Mouse (Mus musculus): Measurements from ENCODE around the gene Pnisr. TPM values are rescaled to one million over a fixed set of nuclear protein-coding genes. Genes with fewer than 3 reads are reported as not detected.

The Pnisr gene
- polyA plus RNA-seq (2014; fragmentation: Nextera tagmentation; extraction: Ambion mirVana): 194 and 225 TPM in 2 replicates

DNA sequence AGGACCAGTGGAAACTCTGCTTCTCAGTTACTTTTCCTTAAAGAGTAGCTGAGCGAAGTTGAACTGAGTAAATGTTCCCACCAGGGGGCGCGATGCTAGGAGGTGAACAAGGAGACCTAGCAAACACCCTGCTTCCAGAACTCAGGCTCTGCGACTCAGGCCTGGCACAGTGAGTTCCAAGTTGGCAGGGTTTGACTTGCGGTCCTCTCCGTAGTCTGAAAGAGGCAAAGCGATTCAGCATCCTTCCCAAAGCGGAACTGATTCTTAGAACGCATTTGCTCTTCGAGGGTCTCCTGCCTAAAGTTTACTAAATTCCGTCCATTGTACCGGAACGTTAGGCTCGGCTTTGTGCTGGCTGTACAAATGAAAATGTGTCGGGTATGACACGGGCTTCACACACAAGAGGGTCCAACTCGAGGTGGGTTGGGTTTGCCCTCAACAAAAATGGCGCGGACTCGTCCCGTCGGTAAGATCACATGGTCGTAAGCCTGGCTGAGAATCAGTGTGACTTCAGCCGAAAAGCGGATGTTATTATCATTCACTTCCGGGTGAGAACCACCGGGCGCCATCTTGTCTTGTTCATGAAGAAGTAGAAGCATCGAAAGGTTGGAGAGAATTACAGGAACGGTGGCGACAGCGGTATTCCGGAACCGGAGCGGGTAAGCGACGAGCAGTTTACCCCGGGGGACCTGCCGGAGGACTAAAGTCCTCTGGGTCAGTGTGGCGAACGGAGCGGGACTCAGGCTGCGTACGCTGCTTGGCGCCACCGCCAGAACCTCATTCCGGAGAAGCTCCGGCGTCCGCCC lies at the start of gene Pnisr:
Gene Pnisr (plus strand): TSS at position 103 of the 806 bp plus-strand sequence.
- H3K4me1 ChIP-seq (ENCODE audit: control insufficient read depth, insufficient read depth, low read length): peaks cover 17% of the 10 kb centered on the region
- peak within 1 kb of the TSS; percentile 52 for H3K4me2 ChIP-seq (ENCODE audit: low read depth, low read length)
- peak within 1 kb of the TSS; percentile 98 for H3K27ac ChIP-seq (ENCODE audit: low read depth, low read length)
- H3K9me3 ChIP-seq (ENCODE audit: control insufficient read depth, low read length): no peaks in the 10 kb centered on the region
- under 1% methylated on average over 50 of the region's 50 CpGs for WGBS
- H3K4me3 ChIP-seq (ENCODE audit: low read depth, low read length): peak within 1 kb of the TSS; percentile 88
- peak within 1 kb of the TSS; percentile 94 for H3K9ac ChIP-seq (replicated peaks; ENCODE audit: low read depth, low read length)
- no peaks in the 10 kb centered on the region for H3K36me3 ChIP-seq (ENCODE audit: control insufficient read depth, insufficient read depth, low read length)
- no peaks in the 10 kb centered on the region for H3K27me3 ChIP-seq (ENCODE audit: control insufficient read depth, insufficient read depth, low read length)
- peak; percentile 98 for ATAC-seq (ENCODE audit: low read depth)

DNA sequence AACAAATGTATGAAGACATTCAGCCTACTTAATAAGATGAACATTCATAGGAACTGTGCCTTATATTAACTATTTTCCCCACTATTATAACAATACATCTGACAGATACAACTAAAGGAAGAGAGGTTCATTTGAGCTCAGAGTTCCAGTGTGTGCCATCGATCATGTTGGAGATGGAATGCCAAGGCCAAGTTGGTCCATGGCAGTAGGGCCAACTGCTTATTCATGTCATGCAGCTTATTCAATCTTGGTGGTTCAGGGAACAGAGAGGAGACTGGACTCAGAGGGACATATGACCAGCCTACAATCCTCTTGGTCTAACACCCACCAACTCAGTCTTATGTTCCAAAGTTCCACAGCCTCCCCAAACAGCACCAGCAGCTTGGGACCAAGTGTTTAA lies 46.4 kb upstream of the Pnisr start:
- no peaks in the 10 kb centered on the region for H3K9me3 ChIP-seq (ENCODE audit: control insufficient read depth, low read length)
- H3K4me1 ChIP-seq (ENCODE audit: control insufficient read depth, insufficient read depth, low read length): no peaks in the 10 kb centered on the region
- H3K4me3 ChIP-seq (ENCODE audit: low read depth, low read length): no peak overlapping the region
- WGBS: 95% methylated on average over 1 of the region's 1 CpGs
- no peak for ATAC-seq (ENCODE audit: low read depth)
- H3K9ac ChIP-seq (replicated peaks; ENCODE audit: low read depth, low read length): no peak overlapping the region
- no peak overlapping the region for H3K27ac ChIP-seq (ENCODE audit: low read depth, low read length)
- no peaks in the 10 kb centered on the region for H3K27me3 ChIP-seq (ENCODE audit: control insufficient read depth, insufficient read depth, low read length)
- H3K4me2 ChIP-seq (ENCODE audit: low read depth, low read length): no peak overlapping the region
- H3K36me3 ChIP-seq (ENCODE audit: control insufficient read depth, insufficient read depth, low read length): peaks cover 14% of the 10 kb centered on the region; the same call in 1 of the 2 replicates

DNA sequence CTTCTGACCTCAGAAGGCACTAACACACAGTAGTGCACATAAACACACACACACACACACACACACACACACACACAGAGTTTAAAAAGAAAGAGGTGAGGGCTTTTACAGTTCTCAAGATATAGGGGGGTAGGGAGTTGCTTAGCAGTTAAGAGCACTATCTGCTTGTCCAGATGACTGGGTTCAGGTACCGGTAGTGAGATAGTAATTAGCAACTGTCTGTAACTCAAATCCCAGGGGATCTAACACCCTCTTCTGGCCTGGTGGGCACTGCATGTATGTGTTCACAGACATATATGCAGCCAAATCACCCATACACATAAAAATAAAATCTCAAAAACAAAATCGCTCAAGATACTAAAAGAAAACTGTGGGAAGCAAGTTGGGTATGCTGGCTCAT lies 45.8 kb upstream of the Pnisr start:
- no peaks in the 10 kb centered on the region for H3K4me1 ChIP-seq (ENCODE audit: control insufficient read depth, insufficient read depth, low read length)
- H3K27me3 ChIP-seq (ENCODE audit: control insufficient read depth, insufficient read depth, low read length): no peaks in the 10 kb centered on the region
- no peaks in the 10 kb centered on the region for H3K9me3 ChIP-seq (ENCODE audit: control insufficient read depth, low read length)
- no peak overlapping the region for H3K27ac ChIP-seq (ENCODE audit: low read depth, low read length)
- no peak overlapping the region for H3K9ac ChIP-seq (replicated peaks; ENCODE audit: low read depth, low read length)
- H3K36me3 ChIP-seq (ENCODE audit: control insufficient read depth, insufficient read depth, low read length): peaks cover 14% of the 10 kb centered on the region; the same call in 1 of the 2 replicates
- no peak overlapping the region for H3K4me3 ChIP-seq (ENCODE audit: low read depth, low read length)
- WGBS: 96% methylated on average over 2 of the region's 2 CpGs
- no peak for ATAC-seq (ENCODE audit: low read depth)
- H3K4me2 ChIP-seq (ENCODE audit: low read depth, low read length): no peak overlapping the region

DNA sequence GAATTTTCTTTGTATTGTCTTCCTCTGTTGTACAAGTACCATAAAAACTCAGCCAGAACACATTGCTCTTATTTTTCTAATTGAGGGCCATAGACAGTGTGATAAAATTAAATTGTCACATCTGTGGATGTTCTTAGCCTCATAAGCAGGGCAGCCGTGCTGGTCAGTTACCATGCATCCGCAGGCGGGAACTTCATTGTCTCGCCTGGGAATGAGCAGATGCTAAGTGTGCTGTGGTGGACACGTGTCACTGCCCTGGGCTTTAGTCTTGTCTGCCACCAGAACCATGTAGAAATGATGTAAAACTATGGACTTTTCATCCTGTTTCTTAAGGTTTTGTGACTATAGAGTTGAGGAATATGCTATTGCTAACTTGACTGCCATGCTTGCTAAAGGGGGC lies 40.2 kb upstream of the Pnisr start:
- ATAC-seq (ENCODE audit: low read depth): peak; percentile 51; the same call in 1 of the 2 replicates
- no peak overlapping the region for H3K4me2 ChIP-seq (ENCODE audit: low read depth, low read length)
- WGBS: 44% methylated on average over 5 of the region's 5 CpGs
- H3K9ac ChIP-seq (replicated peaks; ENCODE audit: low read depth, low read length): no peak overlapping the region
- no peaks in the 10 kb centered on the region for H3K27me3 ChIP-seq (ENCODE audit: control insufficient read depth, insufficient read depth, low read length)
- no peaks in the 10 kb centered on the region for H3K9me3 ChIP-seq (ENCODE audit: control insufficient read depth, low read length)
- peaks cover 8% of the 10 kb centered on the region for H3K36me3 ChIP-seq (ENCODE audit: control insufficient read depth, insufficient read depth, low read length)
- no peaks in the 10 kb centered on the region for H3K4me1 ChIP-seq (ENCODE audit: control insufficient read depth, insufficient read depth, low read length)
- H3K27ac ChIP-seq (ENCODE audit: low read depth, low read length): no peak overlapping the region
- H3K4me3 ChIP-seq (ENCODE audit: low read depth, low read length): no peak overlapping the region

DNA sequence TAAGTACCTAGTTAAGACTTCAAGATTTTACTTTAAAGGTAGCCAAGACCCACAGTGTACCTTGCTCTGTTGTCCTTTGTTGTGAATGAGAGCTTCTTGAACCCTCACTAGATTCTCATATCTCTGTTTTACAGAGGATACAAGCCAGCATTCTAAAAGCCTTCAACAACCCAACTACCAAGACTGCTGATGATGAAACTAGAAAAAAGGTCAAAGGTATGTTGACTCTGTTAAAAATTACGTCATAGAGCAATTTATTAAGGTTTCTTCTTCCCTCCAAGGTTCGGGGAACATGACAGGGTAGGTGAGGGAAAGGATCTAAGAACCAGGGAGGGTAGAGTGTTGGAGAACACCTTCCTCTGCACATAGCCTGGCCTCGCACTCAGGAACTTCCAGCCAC lies 36.8 kb upstream of the Pnisr start:
- no peak overlapping the region for H3K27ac ChIP-seq (ENCODE audit: low read depth, low read length)
- no peaks in the 10 kb centered on the region for H3K27me3 ChIP-seq (ENCODE audit: control insufficient read depth, insufficient read depth, low read length)
- 90% methylated on average over 3 of the region's 3 CpGs for WGBS
- peaks cover 8% of the 10 kb centered on the region for H3K36me3 ChIP-seq (ENCODE audit: control insufficient read depth, insufficient read depth, low read length)
- no peak for ATAC-seq (ENCODE audit: low read depth)
- no peak overlapping the region for H3K9ac ChIP-seq (replicated peaks; ENCODE audit: low read depth, low read length)
- H3K9me3 ChIP-seq (ENCODE audit: control insufficient read depth, low read length): no peaks in the 10 kb centered on the region
- no peak overlapping the region for H3K4me3 ChIP-seq (ENCODE audit: low read depth, low read length)
- H3K4me1 ChIP-seq (ENCODE audit: control insufficient read depth, insufficient read depth, low read length): no peaks in the 10 kb centered on the region
- H3K4me2 ChIP-seq (ENCODE audit: low read depth, low read length): no peak overlapping the region

DNA sequence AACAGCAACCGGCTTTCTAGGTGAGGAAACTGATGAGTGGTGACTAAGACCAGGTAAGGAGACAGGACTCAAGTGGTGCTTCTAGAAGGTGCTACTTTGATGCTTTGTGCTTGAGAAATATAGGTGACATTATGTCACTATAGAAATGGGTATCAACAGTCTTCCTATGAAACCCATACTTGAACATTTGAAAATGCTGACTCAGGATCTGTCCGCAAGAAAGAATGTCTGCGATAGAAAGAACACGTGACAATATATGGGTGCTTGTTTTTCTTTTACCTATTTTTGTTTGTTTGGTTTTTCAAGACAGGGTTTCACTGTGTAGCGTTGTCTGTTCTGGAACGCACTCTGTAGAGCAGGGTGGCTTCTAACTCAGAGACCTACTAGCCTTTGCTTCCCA lies 34.7 kb upstream of the Pnisr start:
- WGBS: 92% methylated on average over 6 of the region's 6 CpGs
- peaks cover 8% of the 10 kb centered on the region for H3K36me3 ChIP-seq (ENCODE audit: control insufficient read depth, insufficient read depth, low read length)
- H3K4me3 ChIP-seq (ENCODE audit: low read depth, low read length): no peak overlapping the region
- H3K4me2 ChIP-seq (ENCODE audit: low read depth, low read length): no peak overlapping the region
- no peak for ATAC-seq (ENCODE audit: low read depth)
- no peaks in the 10 kb centered on the region for H3K9me3 ChIP-seq (ENCODE audit: control insufficient read depth, low read length)
- no peak overlapping the region for H3K9ac ChIP-seq (replicated peaks; ENCODE audit: low read depth, low read length)
- no peak overlapping the region for H3K27ac ChIP-seq (ENCODE audit: low read depth, low read length)
- H3K27me3 ChIP-seq (ENCODE audit: control insufficient read depth, insufficient read depth, low read length): no peaks in the 10 kb centered on the region
- no peaks in the 10 kb centered on the region for H3K4me1 ChIP-seq (ENCODE audit: control insufficient read depth, insufficient read depth, low read length)

DNA sequence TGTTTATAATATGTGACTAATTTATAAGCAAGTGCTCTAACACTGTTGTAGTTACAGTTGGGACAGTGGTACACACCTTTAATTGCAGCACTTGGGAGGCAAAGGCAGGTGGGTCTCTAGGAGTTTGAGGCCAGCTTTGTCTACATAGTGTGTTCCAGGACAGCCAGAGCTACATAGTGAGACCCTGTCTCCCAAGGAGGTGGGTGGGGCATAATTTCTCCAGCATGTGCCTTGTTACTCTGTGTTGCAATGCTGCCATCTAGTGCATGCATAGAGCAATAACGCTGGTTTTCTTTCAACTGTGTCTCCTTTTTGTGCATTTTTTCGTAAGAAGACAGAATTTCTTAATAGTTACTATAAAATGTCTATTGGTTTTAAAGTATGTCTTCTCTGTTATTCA lies 33.4 kb upstream of the Pnisr start:
- 41% methylated on average over 2 of the region's 2 CpGs for WGBS
- H3K4me3 ChIP-seq (ENCODE audit: low read depth, low read length): no peak overlapping the region
- no peaks in the 10 kb centered on the region for H3K9me3 ChIP-seq (ENCODE audit: control insufficient read depth, low read length)
- peak; percentile 94 for ATAC-seq (ENCODE audit: low read depth)
- no peak overlapping the region for H3K4me2 ChIP-seq (ENCODE audit: low read depth, low read length)
- H3K4me1 ChIP-seq (ENCODE audit: control insufficient read depth, insufficient read depth, low read length): no peaks in the 10 kb centered on the region
- H3K27ac ChIP-seq (ENCODE audit: low read depth, low read length): no peak overlapping the region
- H3K27me3 ChIP-seq (ENCODE audit: control insufficient read depth, insufficient read depth, low read length): no peaks in the 10 kb centered on the region
- no peak overlapping the region for H3K9ac ChIP-seq (replicated peaks; ENCODE audit: low read depth, low read length)
- peaks cover 8% of the 10 kb centered on the region for H3K36me3 ChIP-seq (ENCODE audit: control insufficient read depth, insufficient read depth, low read length)

DNA sequence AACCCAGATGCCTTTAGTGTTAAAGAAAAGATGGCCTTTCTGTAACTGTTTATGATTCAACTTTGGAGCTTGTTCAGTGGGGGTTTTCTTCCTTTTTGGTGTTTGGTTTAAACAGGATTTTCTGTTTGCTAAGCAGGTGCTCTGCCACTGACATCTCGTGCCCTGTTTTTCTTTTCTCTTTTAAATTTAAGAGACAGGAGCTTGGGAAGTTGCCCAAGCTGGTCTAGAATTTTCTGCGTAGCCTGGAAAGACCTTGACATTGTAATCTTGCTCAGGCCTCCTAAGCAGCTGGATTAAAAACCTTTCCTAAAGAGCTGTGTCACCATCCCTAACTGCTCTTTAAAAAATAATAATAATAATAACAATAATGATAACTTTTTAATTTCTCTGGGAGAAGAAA lies 20.8 kb upstream of the Pnisr start:
- 64% methylated on average over 2 of the region's 2 CpGs for WGBS
- H3K9me3 ChIP-seq (ENCODE audit: control insufficient read depth, low read length): no peaks in the 10 kb centered on the region
- H3K27me3 ChIP-seq (ENCODE audit: control insufficient read depth, insufficient read depth, low read length): no peaks in the 10 kb centered on the region
- no peak overlapping the region for H3K4me2 ChIP-seq (ENCODE audit: low read depth, low read length)
- no peak overlapping the region for H3K4me3 ChIP-seq (ENCODE audit: low read depth, low read length)
- no peak for ATAC-seq (ENCODE audit: low read depth)
- peaks cover 10% of the 10 kb centered on the region; the same call in 1 of the 2 replicates for H3K36me3 ChIP-seq (ENCODE audit: control insufficient read depth, insufficient read depth, low read length)
- H3K27ac ChIP-seq (ENCODE audit: low read depth, low read length): no peak overlapping the region
- H3K4me1 ChIP-seq (ENCODE audit: control insufficient read depth, insufficient read depth, low read length): no peaks in the 10 kb centered on the region
- H3K9ac ChIP-seq (replicated peaks; ENCODE audit: low read depth, low read length): no peak overlapping the region

DNA sequence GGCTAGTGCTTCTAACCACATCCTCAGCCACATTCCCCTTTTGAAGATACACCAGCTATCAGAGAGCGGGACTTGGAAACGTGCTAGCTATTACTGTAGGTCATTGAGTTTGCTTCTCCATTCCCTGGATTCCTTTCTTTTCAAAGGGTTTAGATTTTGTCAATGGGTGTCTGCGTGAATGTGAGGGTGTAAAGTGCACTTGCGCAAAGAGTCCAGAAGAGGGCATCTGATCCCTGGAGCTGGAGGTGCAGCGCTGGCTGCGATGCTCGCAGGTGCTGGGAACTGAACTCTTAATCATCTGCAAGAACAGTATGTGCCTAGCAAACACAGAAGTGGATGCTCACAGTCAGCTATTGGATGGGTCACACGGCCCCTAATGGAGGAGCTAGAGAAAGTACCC lies 14.5 kb upstream of the Pnisr start:
- Histone ChIP-seq H3K4me1 (ENCODE audit: control insufficient read depth, insufficient read depth, low read length) (no peaks in the 10 kb centered on the region), H3K4me3 (ENCODE audit: low read depth, low read length) (no peak overlapping the region), H3K27ac (ENCODE audit: low read depth, low read length) (no peak overlapping the region), H3K36me3 (ENCODE audit: control insufficient read depth, insufficient read depth, low read length) (peaks cover 5% of the 10 kb centered on the region; the same call in 1 of the 2 replicates), H3K9ac (replicated peaks; ENCODE audit: low read depth, low read length) (no peak overlapping the region), H3K9me3 (ENCODE audit: control insufficient read depth, low read length) (no peaks in the 10 kb centered on the region), H3K27me3 (ENCODE audit: control insufficient read depth, insufficient read depth, low read length) (no peaks in the 10 kb centered on the region), H3K4me2 (ENCODE audit: low read depth, low read length) (no peak overlapping the region)
- 95% methylated on average over 8 of the region's 8 CpGs for WGBS
- no peak for ATAC-seq (ENCODE audit: low read depth)

All from neural tube, embryonic 14.5 days (tissue).